Mouse (Mus musculus) granulocyte monocyte progenitor cell, adult 5-6 weeks (primary cell): Measurements from ENCODE around the gene Plxna2. TPM values are rescaled to one million over a fixed set of nuclear protein-coding genes. Genes with fewer than 3 reads are reported as not detected.

Source experiments
- ATAC-seq: replicated peaks from 2 replicates; pipeline ENCODE4 v1.8.0; 2016; ENCODE audit warnings: mild to moderate bottlenecking, moderate TSS enrichment, inconsistent platforms; ENCODE audit not compliant: poor library complexity, severe bottlenecking
- total RNA-seq, 2 experiments: library from RNA; stranded (forward) in 1 of 2; stranded (reverse) in 1 of 2; fragments of 200-712, 200-1000 nt in 1 of 2; fragments of >200 nt in 1 of 2; fragmentation: Nextera tagmentation in 1 of 2; gene quantifications; 2 replicates each; pipeline ENCODE4 v1.2.3; 2014 to 2017

Gene Plxna2
- total RNA-seq, 2 experiments from 2014 or later = 0.31 to 0.49 TPM

DNA sequence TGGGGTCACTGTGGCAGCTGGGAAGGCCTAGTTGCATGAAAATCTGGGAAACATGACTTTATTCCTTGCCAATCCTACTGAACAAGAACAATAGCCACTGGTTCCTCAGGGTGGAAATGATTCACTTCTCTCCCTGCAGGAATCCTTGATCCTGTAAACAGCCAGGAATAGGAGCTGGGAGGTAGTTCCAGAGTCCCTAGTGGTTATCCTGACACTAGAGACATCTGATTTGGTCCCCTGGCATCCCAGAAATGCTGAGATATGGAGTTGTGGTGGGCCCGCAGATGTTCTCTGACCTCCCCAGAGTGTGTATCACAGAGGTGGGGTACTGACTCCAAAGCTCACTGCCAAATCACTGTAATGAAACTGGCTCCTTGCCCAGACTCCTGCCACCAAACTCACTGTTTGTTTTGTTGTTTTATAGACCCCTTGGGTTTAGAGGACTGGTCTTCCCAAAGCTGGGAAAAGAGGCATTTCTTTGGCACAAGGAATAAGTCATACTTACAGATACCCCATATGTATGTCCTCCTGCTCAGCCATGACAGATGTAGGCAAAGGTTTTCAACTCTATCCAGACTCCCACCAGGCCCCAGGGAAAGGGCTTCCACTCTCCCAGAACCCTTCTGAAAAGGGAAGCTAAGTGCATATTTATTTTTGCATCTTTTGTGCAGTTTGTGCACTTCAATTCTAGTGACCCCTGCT lies 40.6 kb downstream of the Plxna2 start:
- no peak for ATAC-seq

DNA sequence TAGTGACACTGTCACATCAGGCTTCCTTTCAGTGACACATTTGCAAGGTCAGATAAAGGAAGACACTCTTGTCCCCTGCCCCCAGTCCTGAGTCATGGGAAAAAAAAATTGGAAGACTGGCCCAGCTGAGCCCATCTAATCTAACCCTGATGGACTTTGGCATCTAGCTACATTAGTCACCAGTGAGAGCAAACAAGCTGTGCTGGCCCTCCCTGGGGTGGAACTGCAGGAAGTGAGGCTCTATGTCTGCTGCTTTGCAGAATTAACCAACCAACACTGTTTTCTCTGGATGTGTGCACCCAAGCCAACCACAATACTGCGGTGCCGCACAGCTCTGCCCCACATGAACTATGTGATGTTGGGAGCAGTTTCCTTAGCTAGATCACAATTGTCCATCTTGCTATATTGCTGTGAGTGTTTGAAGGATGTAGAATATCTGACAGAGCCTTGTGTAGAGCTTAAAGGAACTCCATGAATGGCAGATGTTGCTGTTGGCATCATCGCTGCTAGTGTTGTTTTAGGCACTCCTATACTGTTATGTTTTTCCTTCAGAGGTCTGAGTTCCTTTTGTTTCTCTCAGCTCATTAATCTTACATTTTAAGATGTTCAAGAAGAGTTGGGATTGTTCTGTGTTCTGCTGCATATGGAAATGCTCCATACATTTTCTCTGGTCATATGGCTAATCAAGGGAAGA lies 42.6 kb downstream of the Plxna2 start:
- no peak for ATAC-seq

DNA sequence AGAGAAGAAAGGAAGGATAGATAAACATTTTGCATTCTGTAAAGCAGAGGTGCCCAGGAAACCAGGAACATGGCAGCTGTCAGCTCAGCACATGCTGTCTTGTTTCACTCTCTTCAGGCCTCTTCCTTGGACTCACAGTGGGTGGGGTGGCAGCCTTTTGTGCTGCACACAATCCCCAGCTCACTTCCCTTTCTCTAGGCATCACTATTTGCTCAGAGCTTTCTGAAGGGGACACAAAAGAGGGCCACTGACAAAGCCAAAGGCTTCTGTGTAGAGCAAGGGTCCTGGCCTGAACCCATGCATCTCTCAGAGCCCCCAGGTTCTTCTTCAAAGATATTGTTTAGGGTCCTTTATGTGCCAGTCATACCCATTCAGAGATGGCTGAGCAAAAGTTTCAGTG lies 45.0 kb downstream of the Plxna2 start:
- no peak for ATAC-seq

DNA sequence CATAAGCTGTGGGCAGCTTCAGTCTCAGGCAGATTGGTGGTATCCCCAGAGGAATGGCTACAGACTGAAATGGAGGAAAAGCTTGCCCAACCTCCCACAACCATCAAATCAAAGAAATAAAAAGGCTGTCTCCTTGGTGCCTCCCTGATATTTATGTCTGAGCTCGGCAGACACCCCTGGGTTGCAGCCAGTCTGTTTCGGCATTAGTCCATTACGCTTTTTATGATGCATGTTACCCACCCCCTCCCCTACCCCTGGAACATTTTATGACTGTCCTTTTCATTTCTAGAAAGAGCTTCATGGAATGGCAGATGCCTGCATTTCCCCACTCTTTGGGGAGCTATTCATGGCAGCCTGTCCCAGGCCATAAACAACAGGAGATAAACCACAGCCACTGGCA lies 47.7 kb downstream of the Plxna2 start:
- ATAC-seq = no peak

DNA sequence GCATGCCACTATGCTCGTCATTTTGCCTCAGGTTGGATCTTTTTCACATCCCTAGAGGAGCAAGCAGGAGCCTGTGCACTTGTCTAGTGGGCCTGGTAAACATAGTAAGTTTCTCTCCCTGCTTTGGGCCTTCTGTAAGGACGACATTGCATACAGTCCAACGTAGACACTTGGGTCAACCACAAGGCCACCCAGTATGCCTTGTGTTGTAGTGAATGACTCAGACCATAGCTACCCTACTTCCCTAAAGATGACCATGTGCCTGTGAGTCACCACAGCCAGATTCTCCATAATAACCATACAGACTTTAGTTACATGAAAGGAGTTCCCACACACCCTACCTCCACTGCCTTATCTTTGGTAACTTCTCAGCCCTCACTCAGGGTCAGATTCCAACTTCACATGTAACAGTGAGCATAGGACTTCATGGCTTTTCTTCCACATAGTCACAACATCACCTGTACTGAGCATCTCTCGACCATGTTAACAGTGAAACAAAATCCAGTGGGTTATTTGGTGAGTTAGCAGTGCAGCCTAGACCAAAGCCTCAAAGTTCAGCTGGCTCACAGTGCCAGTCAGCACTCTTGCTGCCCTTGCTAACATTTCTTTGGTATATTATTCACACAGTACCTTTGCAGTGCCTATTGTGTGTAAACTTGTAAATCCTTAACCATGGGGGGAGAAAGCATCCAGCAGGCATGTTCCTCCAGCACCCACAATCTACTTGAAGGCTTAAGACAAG lies 53.9 kb downstream of the Plxna2 start:
- peak; percentile 74 for ATAC-seq

DNA sequence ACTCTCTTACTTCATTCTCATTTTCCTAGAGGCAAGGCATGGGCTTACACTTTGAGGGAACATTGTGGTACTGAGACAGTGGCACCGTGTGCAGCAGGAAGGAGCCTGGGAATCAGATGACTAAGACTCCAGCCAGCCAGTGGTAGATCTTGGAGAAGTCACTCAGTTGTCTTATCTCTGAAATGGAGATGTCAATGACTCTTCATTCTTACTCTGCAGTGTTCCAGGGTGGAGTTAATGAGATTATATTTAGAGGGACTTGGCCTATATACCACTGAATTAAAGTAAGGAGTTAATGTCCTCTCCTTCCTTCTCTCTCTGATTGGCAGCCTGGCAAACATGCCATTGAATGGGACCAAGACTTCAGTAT lies 54.5 kb downstream of the Plxna2 start:
- ATAC-seq = no peak

- ATAC-seq = no peak
Observed at GRCm38 (mm10) chr1:194673229-194673628, 55.2 kb downstream of the Plxna2 start.

GRCm38 (mm10) chr1:194675106-194675890 lies 57.3 kb downstream of the Plxna2 start:
- ATAC-seq = no peak

GRCm38 (mm10) chr1:194675891-194676200 lies 57.8 kb downstream of the Plxna2 start:
- no peak for ATAC-seq

DNA sequence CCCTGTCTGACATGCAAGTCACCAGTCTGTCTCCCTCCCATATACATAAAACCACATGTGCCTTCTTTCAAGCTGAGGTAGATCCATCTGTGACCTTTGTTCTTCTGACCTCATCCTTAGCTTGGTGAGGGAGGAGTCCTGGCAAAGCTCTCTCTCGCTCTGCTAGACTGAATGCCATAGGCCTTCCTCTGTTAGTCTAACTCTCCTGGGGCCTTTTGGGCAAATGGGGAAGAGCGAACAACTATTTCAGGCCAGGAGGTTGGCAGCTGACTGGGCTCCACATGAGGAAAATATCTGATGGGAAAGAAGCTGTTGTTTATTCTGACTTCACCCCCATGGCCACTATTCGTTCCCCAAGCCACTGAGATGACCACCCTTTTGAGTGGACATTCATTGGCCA lies 59.9 kb downstream of the Plxna2 start:
- ATAC-seq = no peak

DNA sequence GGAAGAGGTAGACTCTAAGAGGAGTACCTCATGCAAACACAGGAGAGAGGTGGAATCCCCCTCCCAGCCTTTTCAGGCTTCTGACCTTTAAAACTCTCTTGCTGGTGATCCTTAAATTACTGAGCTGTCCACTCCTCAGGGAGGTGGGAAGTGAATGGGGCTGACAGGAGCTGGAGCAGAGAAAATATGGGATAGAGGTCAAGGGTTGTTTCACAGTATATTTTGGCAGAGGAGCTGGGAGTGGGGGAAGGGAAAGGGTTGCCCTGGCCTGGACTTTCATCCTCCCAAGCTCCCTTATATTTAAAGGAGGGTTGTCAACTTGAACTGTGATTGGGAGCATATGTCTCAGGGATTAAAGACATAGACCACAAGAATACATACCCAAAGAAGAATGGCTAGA lies 61.1 kb downstream of the Plxna2 start:
- no peak for ATAC-seq

DNA sequence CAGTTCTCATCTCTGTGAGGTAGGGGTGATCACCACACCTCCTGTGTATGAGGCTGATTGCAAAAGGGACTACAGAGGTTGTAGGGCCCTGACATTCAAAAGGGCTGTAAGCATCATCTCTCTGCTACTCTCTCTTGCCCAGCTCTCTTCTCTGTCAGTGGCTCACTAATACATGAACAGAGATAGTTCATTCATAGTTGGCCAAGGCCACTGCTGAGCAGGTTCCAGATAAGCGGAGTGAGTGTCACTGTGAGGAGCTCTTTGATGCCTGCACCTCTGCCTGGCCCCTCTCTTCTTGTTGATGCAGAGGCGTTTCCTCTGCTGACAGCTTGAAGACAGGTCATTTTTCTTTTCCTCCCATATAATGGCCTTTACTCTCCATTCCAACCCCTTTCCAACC lies 62.1 kb downstream of the Plxna2 start:
- ATAC-seq = no peak

DNA sequence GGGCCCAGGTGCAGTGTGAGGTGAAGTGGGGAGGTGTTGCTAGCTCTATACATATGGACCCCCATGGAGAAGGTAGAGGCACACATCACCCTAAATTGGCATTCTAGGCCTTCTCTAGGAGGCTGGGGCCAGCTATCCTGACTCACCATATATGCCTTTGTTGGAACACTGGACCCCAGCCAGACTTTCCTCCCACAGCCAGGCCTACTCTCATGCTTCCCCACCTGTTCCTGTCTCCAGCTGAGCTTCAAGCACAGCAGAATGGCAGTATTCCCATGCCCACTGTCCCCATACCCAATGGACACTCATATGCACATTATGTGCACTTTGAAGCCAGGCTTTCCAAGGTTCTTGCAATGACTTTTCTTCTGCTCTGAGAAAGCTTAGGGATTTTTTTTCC lies 64.0 kb downstream of the Plxna2 start:
- no peak for ATAC-seq

DNA sequence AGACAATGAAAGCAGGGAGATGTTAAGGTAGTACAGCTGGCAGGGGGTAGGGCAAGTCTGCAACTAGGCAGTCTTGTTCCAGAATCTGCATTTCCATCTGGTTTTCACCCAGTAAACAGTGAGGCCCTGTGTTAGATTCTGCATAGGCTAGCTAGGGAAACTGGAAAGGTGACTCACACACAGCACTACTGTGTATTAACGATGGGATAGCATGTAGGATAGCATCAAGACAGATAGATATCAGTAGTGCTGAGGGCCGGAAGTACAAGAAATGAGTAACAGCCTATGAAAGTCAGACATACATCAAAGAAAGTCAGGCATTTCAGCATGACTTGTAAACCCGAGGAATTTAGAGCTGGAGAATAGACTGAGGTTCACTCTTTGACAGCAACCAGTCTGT lies 65.1 kb downstream of the Plxna2 start:
- no peak for ATAC-seq

GRCm38 (mm10) chr1:194685896-194686295 lies 67.9 kb downstream of the Plxna2 start:
- no peak for ATAC-seq

DNA sequence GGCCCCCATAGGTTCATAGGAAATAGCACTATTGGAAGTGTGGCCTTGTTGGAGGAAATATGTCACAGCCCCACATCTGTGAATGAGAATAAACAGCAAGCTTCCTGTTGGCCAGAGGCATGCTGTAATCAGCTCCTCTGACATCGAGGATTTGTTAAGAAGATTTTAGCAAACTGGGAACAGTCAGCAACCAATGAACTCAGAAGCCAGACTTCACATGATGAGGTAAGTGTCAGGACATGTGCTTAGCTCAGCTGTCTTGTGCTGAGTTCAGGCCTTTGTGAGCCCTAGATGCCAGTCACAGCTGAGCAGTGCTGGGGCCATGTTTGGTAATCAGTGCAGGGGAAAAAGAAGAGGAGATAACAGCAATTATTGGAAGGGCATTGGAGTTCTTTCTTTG lies 69.7 kb downstream of the Plxna2 start:
- ATAC-seq = no peak

- ATAC-seq = no peak
Observed at GRCm38 (mm10) chr1:194688161-194688560, 70.1 kb downstream of the Plxna2 start.

DNA sequence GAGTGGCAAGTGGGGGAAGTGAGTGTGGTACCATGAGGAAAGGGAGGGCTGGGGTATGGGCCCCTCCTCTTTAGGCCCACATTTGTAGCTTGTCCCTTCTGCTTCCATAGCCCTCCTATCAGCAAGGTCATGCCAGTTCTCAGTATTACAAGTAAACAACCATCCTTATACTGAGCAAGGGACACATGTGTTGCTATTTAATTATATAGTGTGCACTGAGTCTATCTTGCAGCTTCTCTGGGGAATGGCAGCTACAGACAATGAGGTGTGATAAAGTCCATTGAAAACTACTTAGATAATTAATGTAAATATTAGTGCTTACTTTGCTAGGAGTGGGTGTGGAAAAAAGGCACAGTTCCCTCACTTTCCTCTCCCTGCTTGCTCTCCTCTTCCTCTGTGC lies 75.0 kb downstream of the Plxna2 start:
- no peak for ATAC-seq

DNA sequence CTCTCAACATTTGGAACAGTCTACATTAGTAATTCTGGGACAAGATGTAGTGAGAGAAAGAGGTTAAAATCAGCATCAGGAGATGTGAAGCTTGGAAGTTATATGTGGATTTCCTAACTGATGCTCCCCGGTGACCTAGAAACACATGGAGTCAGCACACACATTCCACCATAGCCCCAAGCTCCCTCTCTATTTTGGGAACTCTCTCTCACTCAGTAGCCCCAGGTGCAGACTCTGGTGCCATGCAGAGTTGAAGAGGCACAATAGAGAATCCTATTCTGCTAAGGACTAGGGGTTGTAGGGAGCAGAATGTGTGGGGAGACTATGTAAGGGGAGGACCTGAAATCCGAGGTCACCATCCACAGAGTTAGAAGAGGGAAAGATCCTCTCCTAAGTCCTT lies 75.5 kb downstream of the Plxna2 start:
- no peak for ATAC-seq

GRCm38 (mm10) chr1:194694805-194695204 lies 76.8 kb downstream of the Plxna2 start:
- ATAC-seq = no peak

GRCm38 (mm10) chr1:194697439-194697838 lies 79.4 kb downstream of the Plxna2 start:
- no peak for ATAC-seq
